Mouse (Mus musculus): ENCODE data around the gene Cdpf1. TPM values are rescaled to one million over a fixed set of nuclear protein-coding genes. Genes with fewer than 3 reads are reported as not detected.
A peak's percentile ranks its signal among the peaks of the same experiment; 100 is the strongest.

Gene Cdpf1
- polyA plus RNA-seq, 1 experiment from 2014 or later: 17.8 TPM

- WGBS: 74% methylated on average over 5 of the region's 5 CpGs
- Histone ChIP-seq H3K4me1 (peaks cover 12% of the 10 kb centered on the region), H3K4me2 (no peak overlapping the region), H3K36me3 (ENCODE audit: poor library complexity, severe bottlenecking) (no peaks in the 10 kb centered on the region), H3K9me3 (replicated peaks) (no peaks in the 10 kb centered on the region), H3K27me3 (no peaks in the 10 kb centered on the region; the same call in 1 of the 2 replicates), H3K9ac (no peak overlapping the region), H3K4me3 (no peak overlapping the region), H3K27ac (no peak overlapping the region)
- ATAC-seq: no peak
Observed at GRCm38 (mm10) chr15:85829470-85829869, 18.0 kb upstream of the Cdpf1 start.

GRCm38 (mm10) chr15:85828071-85828470 lies 16.6 kb upstream of the Cdpf1 start:
- Histone ChIP-seq H3K9me3 (replicated peaks) (no peaks in the 10 kb centered on the region), H3K27ac (no peak overlapping the region), H3K27me3 (no peaks in the 10 kb centered on the region; the same call in 1 of the 2 replicates), H3K36me3 (ENCODE audit: poor library complexity, severe bottlenecking) (no peaks in the 10 kb centered on the region), H3K9ac (no peak overlapping the region), H3K4me3 (no peak overlapping the region), H3K4me1 (peaks cover 12% of the 10 kb centered on the region), H3K4me2 (no peak overlapping the region)
- no peak for ATAC-seq
- WGBS: 89% methylated on average over 4 of the region's 4 CpGs

GRCm38 (mm10) chr15:85826676-85827075 lies 15.2 kb upstream of the Cdpf1 start:
- Histone ChIP-seq H3K4me3 (no peak overlapping the region), H3K27me3 (peaks cover 10% of the 10 kb centered on the region), H3K9ac (no peak overlapping the region), H3K4me1 (peaks cover 8% of the 10 kb centered on the region), H3K27ac (no peak overlapping the region), H3K4me2 (no peak overlapping the region), H3K36me3 (ENCODE audit: poor library complexity, severe bottlenecking) (no peaks in the 10 kb centered on the region), H3K9me3 (replicated peaks) (no peaks in the 10 kb centered on the region)
- WGBS: 77% methylated on average over 5 of the region's 5 CpGs
- ATAC-seq: no peak

- WGBS: 9% methylated on average over 4 of the region's 4 CpGs
- H3K27me3 ChIP-seq: peaks cover 25% of the 10 kb centered on the region
- peaks cover 10% of the 10 kb centered on the region for H3K4me1 ChIP-seq
- no peak overlapping the region for H3K27ac ChIP-seq
- H3K9ac ChIP-seq: peak overlapping the region; percentile 60
- no peaks in the 10 kb centered on the region; the same call in 1 of the 2 replicates for H3K9me3 ChIP-seq (replicated peaks)
- peak overlapping the region; percentile 93 for H3K4me2 ChIP-seq
- peak overlapping the region; percentile 48 for H3K4me3 ChIP-seq
- H3K36me3 ChIP-seq (ENCODE audit: poor library complexity, severe bottlenecking): no peaks in the 10 kb centered on the region
- ATAC-seq: no peak
Observed at GRCm38 (mm10) chr15:85822011-85822359, 10.5 kb upstream of the Cdpf1 start.

- Histone ChIP-seq H3K27me3 (peaks cover 25% of the 10 kb centered on the region), H3K9me3 (replicated peaks) (no peaks in the 10 kb centered on the region; the same call in 1 of the 2 replicates), H3K9ac (peak within 1 kb of the TSS; percentile 60), H3K4me1 (peaks cover 10% of the 10 kb centered on the region), H3K27ac (no peak within 1 kb of the TSS), H3K4me3 (peak within 1 kb of the TSS; percentile 48), H3K4me2 (peak within 1 kb of the TSS; percentile 93), H3K36me3 (ENCODE audit: poor library complexity, severe bottlenecking) (no peaks in the 10 kb centered on the region)
- ATAC-seq: peak; percentile 43; the same call in 1 of the 2 replicates
- 2% methylated on average over 48 of the region's 65 CpGs for WGBS
Observed at GRCm38 (mm10) chr15:85821203-85822010, 9.9 kb upstream of the Cdpf1 start, which contains the start of gene Pkdrej. Gene Pkdrej, minus strand, starts transcription at chr15:85821734.

GRCm38 (mm10) chr15:85813428-85813827 lies 1.9 kb upstream of the Cdpf1 start:
- no peak overlapping the region for H3K27ac ChIP-seq
- no peak overlapping the region for H3K4me2 ChIP-seq
- peaks cover 14% of the 10 kb centered on the region for H3K4me1 ChIP-seq
- H3K36me3 ChIP-seq (ENCODE audit: poor library complexity, severe bottlenecking): no peaks in the 10 kb centered on the region
- no peak overlapping the region for H3K4me3 ChIP-seq
- ATAC-seq: no peak
- no peak overlapping the region for H3K9ac ChIP-seq
- no peaks in the 10 kb centered on the region for H3K27me3 ChIP-seq
- no peaks in the 10 kb centered on the region; the same call in 1 of the 2 replicates for H3K9me3 ChIP-seq (replicated peaks)
- WGBS: 73% methylated on average over 10 of the region's 10 CpGs

GRCm38 (mm10) chr15:85810806-85811521 lies 533 bp downstream of the Cdpf1 start:
- 5% methylated on average over 36 of the region's 36 CpGs for whole genome bisulfite sequencing
- peaks cover 14% of the 10 kb centered on the region for H3K4me1 ChIP-seq
- peak overlapping the region; percentile 80 for H3K4me2 ChIP-seq
- peak overlapping the region; percentile 79 for H3K9ac ChIP-seq
- ATAC-seq: peak; percentile 86
- no peaks in the 10 kb centered on the region for H3K36me3 ChIP-seq (ENCODE audit: poor library complexity, severe bottlenecking)
- no peaks in the 10 kb centered on the region for H3K9me3 ChIP-seq (replicated peaks)
- peak overlapping the region; percentile 71 for H3K4me3 ChIP-seq
- H3K27ac ChIP-seq: peak overlapping the region; percentile 80
- H3K27me3 ChIP-seq: no peaks in the 10 kb centered on the region

GRCm38 (mm10) chr15:85810462-85810805 lies 1.1 kb downstream of the Cdpf1 start:
- H3K9ac ChIP-seq: peak overlapping the region; percentile 79; the same call in 1 of the 2 replicates
- peak overlapping the region; percentile 80 for H3K4me2 ChIP-seq
- peak overlapping the region; percentile 71; the same call in 1 of the 2 replicates for H3K4me3 ChIP-seq
- H3K36me3 ChIP-seq (ENCODE audit: poor library complexity, severe bottlenecking): no peaks in the 10 kb centered on the region
- no peaks in the 10 kb centered on the region for H3K27me3 ChIP-seq
- no peak overlapping the region for H3K27ac ChIP-seq
- 89% methylated on average over 5 of the region's 5 CpGs for WGBS
- ATAC-seq: no peak
- no peaks in the 10 kb centered on the region for H3K9me3 ChIP-seq (replicated peaks)
- peaks cover 14% of the 10 kb centered on the region for H3K4me1 ChIP-seq

GRCm38 (mm10) chr15:85809091-85809490 lies 2.4 kb downstream of the Cdpf1 start:
- no peaks in the 10 kb centered on the region for H3K27me3 ChIP-seq
- H3K36me3 ChIP-seq (ENCODE audit: poor library complexity, severe bottlenecking): no peaks in the 10 kb centered on the region
- no peak overlapping the region for H3K27ac ChIP-seq
- H3K9me3 ChIP-seq (replicated peaks): no peaks in the 10 kb centered on the region
- H3K4me2 ChIP-seq: no peak overlapping the region
- ATAC-seq: no peak
- no peak overlapping the region for H3K9ac ChIP-seq
- 91% methylated on average over 12 of the region's 12 CpGs for WGBS
- no peak overlapping the region for H3K4me3 ChIP-seq
- peaks cover 14% of the 10 kb centered on the region for H3K4me1 ChIP-seq

- Histone ChIP-seq H3K4me3 (no peak overlapping the region), H3K4me2 (no peak overlapping the region), H3K27ac (no peak overlapping the region), H3K4me1 (peaks cover 14% of the 10 kb centered on the region), H3K27me3 (no peaks in the 10 kb centered on the region), H3K9ac (no peak overlapping the region), H3K36me3 (ENCODE audit: poor library complexity, severe bottlenecking) (no peaks in the 10 kb centered on the region), H3K9me3 (replicated peaks) (no peaks in the 10 kb centered on the region)
- no peak for ATAC-seq
- 31% methylated on average over 8 of the region's 8 CpGs for WGBS
Observed at GRCm38 (mm10) chr15:85808434-85808833, 3.1 kb downstream of the Cdpf1 start.

- Histone ChIP-seq H3K36me3 (ENCODE audit: poor library complexity, severe bottlenecking) (no peaks in the 10 kb centered on the region), H3K4me3 (no peak overlapping the region), H3K4me1 (peaks cover 15% of the 10 kb centered on the region), H3K9me3 (replicated peaks) (no peaks in the 10 kb centered on the region), H3K27me3 (no peaks in the 10 kb centered on the region), H3K27ac (no peak overlapping the region), H3K4me2 (no peak overlapping the region), H3K9ac (no peak overlapping the region)
- 79% methylated on average over 6 of the region's 6 CpGs for WGBS
- no peak for ATAC-seq
Observed at GRCm38 (mm10) chr15:85808031-85808430, 3.5 kb downstream of the Cdpf1 start.

GRCm38 (mm10) chr15:85807404-85807803 lies 4.1 kb downstream of the Cdpf1 start:
- no peak for ATAC-seq
- Histone ChIP-seq H3K9ac (no peak overlapping the region), H3K9me3 (replicated peaks) (no peaks in the 10 kb centered on the region), H3K36me3 (ENCODE audit: poor library complexity, severe bottlenecking) (no peaks in the 10 kb centered on the region), H3K4me3 (no peak overlapping the region), H3K4me1 (peaks cover 17% of the 10 kb centered on the region), H3K27ac (no peak overlapping the region), H3K27me3 (no peaks in the 10 kb centered on the region), H3K4me2 (no peak overlapping the region)
- 81% methylated on average over 4 of the region's 4 CpGs for WGBS
